Mouse (Mus musculus) limb, embryonic 14.5 days (tissue): Measurements from ENCODE around the gene Nup54. TPM values are rescaled to one million over a fixed set of nuclear protein-coding genes. Genes with fewer than 3 reads are reported as not detected.

ENCODE experiments used
- ATAC-seq: fragments of 200-750 bp; cut with Nextera tagmentation; 2 replicates; pipeline ENCODE4 v1.8.0; 2017; ENCODE audit warnings: low read depth, moderate number of reproducible peaks, moderate TSS enrichment; ENCODE audit not compliant: low FRiP score
- DNase-seq: peaks from one replicate; pipeline ENCODE4 v3.0.0-alpha.2; 2015; ENCODE audit warnings: low spot score
- H3K27ac ChIP-seq: fragments of 300-500 bp; sonication (generic); replicated peaks from 2 replicates; pipeline ENCODE4 v1.5.1; 2014; ENCODE audit warnings: low read depth, mild to moderate bottlenecking, low read length, moderate library complexity, mixed read lengths
- H3K27me3 ChIP-seq: fragments of 300-500 bp; sonication (generic); 2 replicates; pipeline ENCODE4 v1.6.1; 2014; ENCODE audit warnings: low read length, mixed read lengths; ENCODE audit not compliant: control insufficient read depth, insufficient read depth
- H3K36me3 ChIP-seq: fragments of 300-500 bp; sonication (generic); 2 replicates; pipeline ENCODE4 v1.6.1; 2014; ENCODE audit warnings: mild to moderate bottlenecking, low read length, moderate library complexity, mixed read lengths; ENCODE audit not compliant: control insufficient read depth, insufficient read depth
- H3K4me1 ChIP-seq: fragments of 300-500 bp; sonication (generic); 2 replicates; pipeline ENCODE4 v1.6.1; 2014; ENCODE audit warnings: antibody characterized with exemption, low read length, mixed read lengths; ENCODE audit not compliant: control insufficient read depth, insufficient read depth
- H3K4me2 ChIP-seq: fragments of 300-500 bp; sonication (generic); replicated peaks from 2 replicates; pipeline ENCODE4 v1.6.1; 2014; ENCODE audit warnings: low read depth, mild to moderate bottlenecking, low read length, moderate library complexity; ENCODE audit not compliant: severe bottlenecking
- H3K4me3 ChIP-seq: fragments of 300-500 bp; sonication (generic); replicated peaks from 2 replicates; pipeline ENCODE4 v1.5.1; 2014; ENCODE audit warnings: low read length
- H3K9ac ChIP-seq: fragments of 300-500 bp; sonication (generic); 2 replicates; pipeline ENCODE4 v1.6.1; 2014; ENCODE audit warnings: mild to moderate bottlenecking, low read depth, low read length, moderate library complexity; ENCODE audit not compliant: severe bottlenecking
- H3K9me3 ChIP-seq: fragments of 300-500 bp; sonication (generic); 2 replicates; pipeline ENCODE4 v1.6.1; 2016; ENCODE audit warnings: low read length; ENCODE audit not compliant: control insufficient read depth
- POLR2A ChIP-seq: fragments of 200-500 bp; IDR thresholded peaks from 2 replicates; pipeline ENCODE4 v1.8.0; 2012; ENCODE audit warnings: inconsistent platforms, mild to moderate bottlenecking, moderate library complexity, borderline replicate concordance; ENCODE audit not compliant: insufficient read depth, insufficient read length; ENCODE audit errors: extremely low read depth
- WGBS: fragments of 180-500 bp; shearing (Covaris S2); extraction: QIAGEN DNeasy Blood & Tissue Kit; methylation state at CpG from one replicate; pipeline ENCODE4 v1.1.7; 2014; 5-methylcytosine and 5-hydroxymethylcytosine counted together
- polyA plus RNA-seq, 2 experiments: library from polyadenylated mRNA; depleted of rRNA in 1 of 2; stranded (reverse) in 1 of 2; unstranded in 1 of 2; fragments of >200 nt; fragmentation: Nextera tagmentation in 1 of 2; extraction: Ambion mirVana in 1 of 2; gene quantifications; 2 replicates each; pipeline versions ENCODE4 v1.2.1 to v1.2.3; 2012 to 2014

The Nup54 gene
- polyA plus RNA-seq, 2 experiments: 46.6 to 48.6 TPM

DNA sequence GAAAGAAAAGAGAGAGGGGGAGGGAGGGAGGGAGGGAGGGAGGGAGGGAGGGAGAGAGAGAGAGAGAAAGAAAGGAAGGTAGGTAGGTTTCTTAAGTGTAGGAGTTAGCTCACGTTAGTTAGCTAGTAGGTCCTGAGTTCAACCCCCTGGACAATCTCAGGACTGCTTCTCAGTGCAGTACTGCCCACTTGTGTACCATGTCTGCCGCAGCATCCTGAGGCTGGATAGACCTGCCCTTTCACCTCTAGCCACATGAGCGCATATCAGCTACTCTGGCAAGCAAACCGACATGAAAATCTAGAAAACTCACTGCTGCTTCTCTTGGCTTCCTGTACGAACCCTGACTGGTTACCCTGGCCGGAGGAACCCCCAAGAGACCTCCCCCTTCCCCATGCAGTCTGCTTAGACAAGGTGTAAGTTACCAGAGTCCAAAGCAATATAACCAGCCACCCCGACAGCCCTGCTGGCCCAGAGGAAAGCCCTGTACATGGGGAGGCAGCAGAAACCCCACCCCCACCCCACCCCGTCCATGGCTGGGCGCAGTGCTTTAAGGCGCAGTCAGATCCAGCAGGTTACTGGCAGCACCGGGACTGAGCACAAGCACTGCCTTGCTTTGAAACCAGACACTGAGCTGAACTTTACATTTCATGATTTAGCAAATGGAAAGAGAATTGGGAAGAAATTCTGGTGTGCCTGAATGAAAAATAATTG is 21.6 kb downstream of the Nup54 start:
- ATAC-seq: no peak

DNA sequence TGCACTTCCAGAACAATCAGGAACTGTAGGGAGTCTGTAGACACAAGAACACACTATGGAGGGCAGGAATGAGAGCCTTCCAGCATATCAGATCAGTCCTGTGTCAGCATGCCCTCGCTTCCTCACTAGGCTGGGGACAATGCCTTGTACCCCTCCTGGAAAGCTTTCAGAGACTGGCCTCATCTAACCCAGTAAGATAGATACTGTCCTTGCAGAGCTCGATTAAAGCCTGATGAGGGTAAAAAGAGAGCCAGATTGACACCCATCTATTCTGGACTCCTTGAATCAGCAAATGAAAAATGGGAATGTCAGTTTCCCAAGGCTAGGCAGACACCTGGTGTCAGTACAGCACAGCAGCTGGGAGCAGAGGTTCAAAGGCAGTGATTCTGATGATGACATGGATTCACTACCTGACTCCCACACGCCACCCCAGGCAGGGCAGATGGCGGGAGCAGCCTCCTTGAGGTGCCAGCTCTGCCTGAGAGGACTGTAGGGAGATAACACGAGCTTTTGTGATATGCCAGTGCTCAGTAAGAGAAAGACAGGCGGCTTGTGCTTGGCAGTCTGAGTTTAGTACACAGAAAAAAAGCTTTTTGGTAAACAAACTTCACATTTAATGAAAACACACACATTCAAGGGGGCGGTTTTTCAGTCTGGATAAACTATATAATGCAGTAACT is 23.4 kb downstream of the Nup54 start:
- ATAC-seq: no peak
- H3K36me3 ChIP-seq: peaks cover 24% of the 10 kb centered on the region
- H3K4me1 ChIP-seq: no peaks in the 10 kb centered on the region
- no peak overlapping the region for H3K9ac ChIP-seq
- no peak for TF ChIP-seq POLR2A
- H3K9me3 ChIP-seq: no peaks in the 10 kb centered on the region
- H3K27me3 ChIP-seq: no peaks in the 10 kb centered on the region
- H3K27ac ChIP-seq: no peak overlapping the region
- H3K4me2 ChIP-seq: no peak overlapping the region
- 65% methylated on average over 7 of the region's 7 CpGs for WGBS
- H3K4me3 ChIP-seq: no peak overlapping the region
- DNase-seq: no peak

More for the DNA sequence above, 21.6 kb downstream of the Nup54 start:
- H3K9ac ChIP-seq: no peak overlapping the region
- TF ChIP-seq POLR2A: no peak
- peaks cover 40% of the 10 kb centered on the region for H3K36me3 ChIP-seq
- H3K9me3 ChIP-seq: no peaks in the 10 kb centered on the region
- no peak for DNase-seq
- 85% methylated on average over 11 of the region's 11 CpGs for WGBS
- H3K27me3 ChIP-seq: no peaks in the 10 kb centered on the region
- H3K4me1 ChIP-seq: no peaks in the 10 kb centered on the region
- no peak overlapping the region for H3K4me2 ChIP-seq
- no peak overlapping the region for H3K27ac ChIP-seq
- H3K4me3 ChIP-seq: no peak overlapping the region

DNA sequence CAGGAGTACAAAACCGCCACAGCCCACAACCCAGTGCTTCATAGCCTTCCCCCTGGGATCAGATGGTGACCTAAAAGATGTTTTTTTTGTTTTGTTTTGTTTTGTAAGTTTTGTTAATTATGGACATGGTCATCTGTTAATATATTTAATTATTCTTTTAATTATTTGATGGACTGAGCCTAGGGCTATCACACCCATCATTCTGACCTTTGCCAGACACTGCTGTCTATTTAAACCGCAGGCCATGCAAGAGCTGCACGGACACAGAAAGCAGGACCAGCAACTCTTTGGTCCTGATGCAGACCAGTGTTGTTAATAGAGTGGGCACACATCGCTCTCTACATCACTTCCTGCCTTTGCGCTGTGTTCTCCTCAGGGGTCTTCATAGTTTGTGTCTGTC is 24.5 kb downstream of the Nup54 start:
- no peak overlapping the region for H3K4me3 ChIP-seq
- no peak overlapping the region for H3K27ac ChIP-seq
- no peaks in the 10 kb centered on the region for H3K9me3 ChIP-seq
- TF ChIP-seq POLR2A: no peak
- no peak overlapping the region for H3K9ac ChIP-seq
- no peaks in the 10 kb centered on the region for H3K27me3 ChIP-seq
- 80% methylated on average over 5 of the region's 5 CpGs for WGBS
- H3K4me1 ChIP-seq: no peaks in the 10 kb centered on the region
- H3K36me3 ChIP-seq: peaks cover 18% of the 10 kb centered on the region
- ATAC-seq (no peak), DNase-seq (no peak)
- no peak overlapping the region for H3K4me2 ChIP-seq

DNA sequence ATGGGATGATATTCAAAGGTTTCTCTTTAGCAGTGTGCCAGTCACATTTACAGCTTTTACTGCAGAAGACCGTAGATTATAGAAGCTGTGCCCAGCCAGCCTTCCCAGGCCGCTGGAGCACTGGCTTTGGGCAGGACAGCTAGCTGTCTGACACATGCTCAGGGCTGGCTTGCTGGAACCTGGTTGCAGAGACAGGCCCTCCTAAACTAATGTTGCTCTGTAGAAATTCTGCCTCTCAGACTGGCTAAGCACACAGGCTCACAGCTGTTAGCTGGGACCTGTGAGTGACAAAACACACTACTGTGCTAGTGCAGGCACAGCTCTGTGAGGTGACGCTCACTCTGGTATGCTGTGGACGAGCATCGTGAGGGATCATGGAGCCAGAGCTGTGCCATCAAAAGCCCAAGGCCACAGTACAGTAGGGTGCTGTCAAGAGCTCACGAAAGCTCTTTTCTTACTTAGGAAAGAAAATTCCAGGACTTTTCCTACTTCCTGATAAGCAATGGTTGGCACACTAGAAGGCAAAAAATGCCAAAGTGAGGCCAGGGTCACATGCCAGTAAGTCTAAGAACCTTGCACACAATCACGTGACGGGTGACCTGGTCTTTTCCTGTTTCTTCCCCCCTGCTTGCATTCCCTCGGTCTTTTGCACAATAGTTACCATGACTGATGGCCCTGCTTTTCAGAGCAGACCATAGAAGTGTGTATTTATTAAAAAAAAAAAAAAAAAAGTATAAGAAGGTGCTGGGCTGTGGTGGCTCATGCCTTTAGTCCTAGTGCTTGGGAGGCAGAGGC is 25.5 kb downstream of the Nup54 start:
- H3K36me3 ChIP-seq: peaks cover 11% of the 10 kb centered on the region
- H3K27me3 ChIP-seq: no peaks in the 10 kb centered on the region
- no peaks in the 10 kb centered on the region for H3K9me3 ChIP-seq
- no peak overlapping the region for H3K9ac ChIP-seq
- no peak overlapping the region for H3K4me2 ChIP-seq
- WGBS: 79% methylated on average over 9 of the region's 9 CpGs
- DNase-seq (no peak), ATAC-seq (no peak)
- no peak overlapping the region for H3K4me3 ChIP-seq
- TF ChIP-seq POLR2A: no peak
- no peaks in the 10 kb centered on the region for H3K4me1 ChIP-seq
- no peak overlapping the region for H3K27ac ChIP-seq

DNA sequence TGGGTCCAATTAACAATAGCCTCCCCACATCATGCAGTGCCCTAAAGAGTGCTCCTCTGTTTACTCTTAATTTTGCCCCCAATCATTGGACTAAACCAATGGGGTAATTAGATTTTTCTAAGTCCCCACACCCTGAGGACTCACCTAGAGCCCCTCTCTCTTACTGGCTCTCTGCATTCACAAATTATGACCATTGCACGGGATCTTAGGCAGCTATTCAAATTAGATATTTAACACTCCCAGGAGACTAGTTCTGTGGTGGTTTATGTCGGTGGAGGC is 30.7 kb downstream of the Nup54 start:
- H3K27ac ChIP-seq: no peak overlapping the region
- DNase-seq: no peak
- peaks cover 5% of the 10 kb centered on the region; the same call in 1 of the 2 replicates for H3K4me1 ChIP-seq
- no peak overlapping the region for H3K4me2 ChIP-seq
- no peak for ATAC-seq
- 7% methylated on average over 2 of the region's 2 CpGs for WGBS
- TF ChIP-seq POLR2A: no peak
- H3K36me3 ChIP-seq: no peaks in the 10 kb centered on the region
- H3K9ac ChIP-seq: no peak overlapping the region
- H3K4me3 ChIP-seq: no peak overlapping the region
- H3K9me3 ChIP-seq: no peaks in the 10 kb centered on the region
- H3K27me3 ChIP-seq: no peaks in the 10 kb centered on the region
